Mouse (Mus musculus): ENCODE data around the gene Islr.

DNA sequence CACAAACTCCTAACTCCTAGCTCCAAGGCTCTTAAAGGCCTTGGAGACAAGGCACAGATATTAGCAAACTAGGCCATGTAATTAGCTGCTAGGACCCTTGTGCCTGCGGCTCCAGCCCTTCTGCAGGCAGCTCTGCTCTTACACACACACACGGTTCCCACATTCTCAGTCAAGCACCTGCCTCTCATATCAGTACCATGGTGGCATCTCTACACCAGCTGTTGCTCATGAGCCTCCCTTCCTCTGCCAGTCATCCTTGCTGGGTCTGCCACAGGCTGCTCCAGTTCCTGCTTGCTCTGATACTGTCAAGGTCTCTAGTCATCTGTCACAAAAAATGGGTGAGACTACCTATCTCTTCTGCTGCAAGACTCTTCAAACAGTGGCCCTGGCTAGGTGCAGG lies 20.2 kb upstream of the Islr start:
- no peak for TF ChIP-seq CTCF (IDR thresholded peaks at IDR 0.05; ENCODE audit: low read depth, low read length)
- TF ChIP-seq POLR2A (IDR thresholded peaks at IDR 0.05; ENCODE audit: borderline replicate concordance, low read depth, low read length): no peak
